Mouse (Mus musculus) fat pad, adult 2 months (tissue): ENCODE data around the gene Nup37.

Source experiments
- DNase-seq: peaks from one replicate; pipeline ENCODE4 v3.0.0-alpha.2; 2011; ENCODE audit warnings: low read depth, low spot score; ENCODE audit errors: extremely low read depth

Gene Nup37

DNA sequence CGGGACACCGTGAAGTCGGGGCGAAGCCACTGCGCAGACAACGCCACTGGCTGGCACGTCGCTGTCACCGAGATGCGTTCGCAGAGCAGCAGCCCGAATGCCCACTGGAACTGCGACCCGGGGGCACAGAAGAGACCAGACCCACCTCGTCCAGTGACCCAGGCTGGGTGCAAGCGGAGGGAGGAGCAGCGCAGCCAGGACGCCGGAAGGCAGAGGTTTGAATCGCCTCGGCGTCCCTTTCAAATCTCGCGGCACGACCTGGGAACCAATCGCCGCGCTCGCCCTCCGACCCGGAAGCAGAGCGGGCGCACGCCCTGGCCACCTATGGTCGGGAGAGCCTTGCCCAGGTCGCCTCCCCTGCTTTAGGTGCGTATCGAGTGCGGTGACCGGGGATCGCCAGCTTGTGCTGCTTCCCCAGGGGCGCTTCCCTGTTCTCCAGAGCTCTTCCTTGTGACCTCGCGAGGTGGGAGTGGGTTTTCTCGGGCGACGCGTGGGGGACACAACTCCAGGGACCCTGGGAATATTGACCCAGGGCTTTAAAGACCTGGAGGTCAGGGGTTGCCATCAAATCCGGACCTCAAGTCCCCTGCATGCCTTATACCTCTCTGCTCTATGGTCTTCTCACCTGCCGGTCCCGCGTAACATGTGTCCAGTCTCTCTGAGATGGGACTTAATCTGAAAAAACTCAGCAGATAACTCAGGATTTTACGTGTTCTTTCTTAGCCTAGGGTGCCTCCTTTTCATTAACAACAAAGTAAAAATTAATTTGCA, at the start of gene Nup37, which contains the start of gene Parpbp:
Gene Nup37, plus strand, starts transcription at position 286 of the 771 bp plus-strand sequence.
Gene Parpbp, minus strand, starts transcription at position 235 of the 771 bp plus-strand sequence.
- no peak for DNase-seq

GRCm38 (mm10) chr10:88106169-88106568, 40.6 kb upstream of the Nup37 start:
- DNase-seq, result no peak

- no peak for DNase-seq
Observed at GRCm38 (mm10) chr10:88113290-88113689, 33.5 kb upstream of the Nup37 start.

DNA sequence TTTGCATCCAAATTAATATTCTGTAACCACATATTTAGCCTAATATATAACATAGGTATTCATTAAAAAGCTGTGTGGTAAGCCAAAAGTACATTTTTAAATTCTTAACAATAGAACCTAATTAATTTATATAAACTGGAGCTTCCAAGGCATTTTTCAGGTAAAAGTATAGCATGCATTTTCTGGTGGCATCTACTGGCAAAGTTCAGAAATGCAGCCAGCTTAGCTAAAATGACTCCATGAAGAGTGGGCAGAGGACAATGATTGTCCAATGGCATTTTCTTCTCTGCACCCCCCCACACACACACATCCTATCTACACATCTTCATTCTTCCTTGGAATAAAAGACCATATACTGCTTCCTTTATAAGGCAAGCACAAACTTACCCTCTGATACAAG, 27.1 kb upstream of the Nup37 start:
- no peak for DNase-seq

- no peak for DNase-seq
Observed at GRCm38 (mm10) chr10:88135630-88136029, 11.2 kb upstream of the Nup37 start.

DNA sequence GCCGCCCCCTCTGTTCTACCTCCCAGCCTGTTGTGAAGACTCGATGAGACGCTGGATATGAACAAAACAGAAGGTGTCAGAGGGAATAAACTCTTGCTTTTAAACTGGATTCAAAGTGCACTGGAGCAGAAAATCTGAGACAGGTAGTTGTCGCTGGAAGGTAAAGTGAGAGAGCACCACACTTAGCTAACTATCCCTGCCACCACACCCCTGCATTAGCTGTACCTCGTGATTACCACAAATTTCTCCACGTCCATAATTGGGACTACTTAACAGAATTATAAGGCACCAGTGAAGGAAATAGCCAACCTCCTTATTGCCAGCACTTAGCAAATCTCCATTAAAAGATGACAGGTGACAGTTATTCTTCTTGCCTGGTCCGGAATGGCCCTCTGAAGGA, 605 bp upstream of the Nup37 start:
- DNase-seq, result no peak

- no peak for DNase-seq
Observed at GRCm38 (mm10) chr10:88150381-88150780, 3.6 kb downstream of the Nup37 start.

GRCm38 (mm10) chr10:88151658-88152057, 4.9 kb downstream of the Nup37 start:
- DNase-seq, result no peak

GRCm38 (mm10) chr10:88162096-88162495, 15.3 kb downstream of the Nup37 start:
- DNase-seq, result no peak

DNA sequence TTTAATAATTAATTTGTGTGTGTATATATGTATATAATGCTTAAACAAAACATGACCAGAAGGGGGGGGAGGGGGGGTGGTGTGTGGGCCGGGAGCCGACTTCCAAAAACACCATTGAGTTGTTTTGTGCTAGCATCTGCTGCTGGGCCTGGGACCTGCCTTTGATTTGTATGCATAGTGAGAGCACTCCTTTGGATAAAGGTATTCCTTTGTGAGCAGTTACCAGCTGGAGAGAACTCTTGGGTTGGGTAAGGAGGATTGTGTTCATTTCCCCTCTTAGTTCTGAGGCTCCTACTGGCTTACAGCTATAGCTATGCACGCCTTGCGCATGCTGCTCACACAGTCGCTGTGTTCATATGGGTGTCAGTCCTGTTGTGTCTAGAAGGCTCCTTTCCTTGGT, 15.9 kb downstream of the Nup37 start:
- DNase-seq, result no peak

DNA sequence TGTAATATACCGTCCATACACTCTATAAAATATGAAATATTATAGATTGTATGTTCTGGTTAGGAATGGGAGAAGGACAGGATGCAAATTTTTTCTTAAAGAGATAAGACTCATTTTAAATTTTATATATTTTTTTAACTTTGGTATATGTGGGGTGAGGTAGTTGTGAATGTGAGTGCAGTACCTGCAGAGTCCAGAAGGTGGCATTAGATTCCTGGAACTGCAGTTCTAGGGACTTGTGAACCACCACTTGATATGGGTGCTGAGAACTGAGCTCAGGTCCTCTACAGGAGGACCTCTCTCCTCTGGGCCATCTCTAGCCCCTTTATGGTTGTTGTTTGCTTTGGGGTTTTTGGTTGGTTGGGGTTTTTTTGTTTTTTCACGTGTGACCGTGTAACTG, 19.4 kb downstream of the Nup37 start:
- no peak for DNase-seq

- DNase-seq, result no peak
Observed at GRCm38 (mm10) chr10:88167438-88168077, 20.8 kb downstream of the Nup37 start.

DNA sequence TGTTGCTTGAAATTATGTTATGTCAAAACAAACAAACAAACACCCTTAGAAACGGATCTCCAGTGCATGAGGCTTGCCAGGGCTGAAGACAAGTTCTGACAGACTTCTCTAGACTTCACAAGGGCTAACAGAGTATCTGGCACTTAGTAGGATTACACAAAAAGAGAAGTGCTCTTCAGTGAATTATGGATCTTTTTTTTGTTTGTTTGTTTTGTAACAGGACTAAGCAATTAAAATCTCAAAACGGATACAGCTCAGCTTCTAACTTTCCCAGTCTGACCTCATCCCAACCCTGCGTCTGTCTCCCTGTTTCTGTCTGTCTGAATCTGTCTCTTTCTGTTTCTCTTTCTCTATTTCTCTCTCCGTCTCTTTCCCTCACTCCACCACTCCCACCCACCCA, 53.7 kb downstream of the Nup37 start:
- DNase-seq, result no peak

GRCm38 (mm10) chr10:88200951-88201638, 54.3 kb downstream of the Nup37 start, which contains the start of gene Washc3:
Gene Washc3 (plus strand): TSS chr10:88201093.
- peak; percentile 26 for DNase-seq

GRCm38 (mm10) chr10:88201650-88202049, 54.9 kb downstream of the Nup37 start:
- no peak for DNase-seq

DNA sequence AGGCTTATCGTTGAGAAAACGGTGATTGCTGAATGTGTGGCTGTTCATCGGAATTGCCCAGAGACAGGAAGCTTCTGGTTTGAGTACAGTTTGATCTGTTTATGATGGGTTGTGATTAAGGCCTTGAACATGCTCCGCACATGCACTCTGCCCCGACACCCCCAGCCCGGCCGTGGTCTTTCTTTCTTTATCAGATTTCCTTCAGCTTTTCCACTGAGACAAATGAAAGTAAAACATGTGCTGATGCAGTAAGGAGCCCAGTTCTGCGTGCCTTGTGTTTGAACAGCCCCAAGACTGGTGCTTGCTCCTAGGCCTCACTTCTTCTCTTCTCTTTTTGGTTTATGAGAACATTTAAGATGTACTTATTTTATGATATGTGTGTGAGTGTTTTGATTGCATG, 55.8 kb downstream of the Nup37 start:
- no peak for DNase-seq

GRCm38 (mm10) chr10:88203236-88203635, 56.4 kb downstream of the Nup37 start:
- no peak for DNase-seq

DNA sequence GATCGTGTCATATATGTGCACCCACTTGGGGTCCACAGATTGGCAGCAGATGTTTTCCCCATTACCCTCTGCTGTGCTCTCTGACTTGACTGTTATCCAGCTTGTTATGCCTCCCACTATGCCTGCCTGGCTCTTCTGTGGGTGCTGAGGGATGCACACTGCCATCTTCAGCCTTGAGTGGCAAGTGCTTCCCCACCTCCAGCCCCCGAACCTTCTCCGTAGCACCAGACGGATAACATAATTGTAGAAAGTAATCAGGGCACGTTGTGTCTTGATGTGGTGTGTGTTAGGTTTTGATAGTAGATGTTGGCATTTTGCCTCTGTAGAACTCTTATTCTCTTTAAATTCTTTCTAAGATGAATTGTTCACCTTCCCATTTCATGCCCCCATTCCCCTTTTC, 65.9 kb downstream of the Nup37 start:
- DNase-seq, result no peak

DNA sequence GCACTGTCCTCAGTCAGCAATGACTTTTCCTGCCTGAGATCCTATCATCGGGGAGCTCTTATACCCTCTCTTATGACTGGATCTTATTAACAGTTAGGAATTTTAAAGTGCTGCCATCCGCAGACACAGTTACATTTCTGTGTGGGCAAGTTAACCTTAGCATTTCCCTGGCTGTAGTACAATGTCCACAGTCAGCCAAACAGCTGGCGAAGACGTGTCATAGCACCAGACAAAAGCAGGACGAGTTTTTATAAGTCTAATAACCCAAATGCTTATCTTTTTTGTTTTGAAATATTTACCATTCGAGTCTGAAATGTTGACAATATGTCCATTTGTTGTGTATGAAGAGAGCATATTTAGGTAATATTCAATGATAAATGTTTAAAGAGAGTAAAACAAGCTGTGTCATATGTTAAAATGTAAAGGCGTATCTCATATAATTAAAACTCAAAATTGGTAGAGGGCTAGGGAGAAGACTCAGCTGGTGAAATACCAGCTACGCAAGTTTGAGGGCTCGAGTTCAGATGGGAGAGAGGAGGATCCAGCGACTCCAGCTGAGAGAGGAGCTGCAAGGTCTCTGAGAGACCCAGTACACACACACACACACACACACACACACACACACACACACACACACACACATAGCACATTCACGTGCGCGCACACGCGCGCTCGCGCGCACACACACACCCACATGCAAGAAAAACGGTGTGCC, 68.2 kb downstream of the Nup37 start:
- DNase-seq, result no peak

GRCm38 (mm10) chr10:88218161-88218560, 71.4 kb downstream of the Nup37 start:
- DNase-seq, result no peak

GRCm38 (mm10) chr10:88221718-88222117, 74.9 kb downstream of the Nup37 start:
- DNase-seq, result no peak
